Mouse (Mus musculus) heart, adult 2 months (tissue): ENCODE measurements around the gene Fblim1. TPM values are rescaled to one million over a fixed set of nuclear protein-coding genes. Genes with fewer than 3 reads are reported as not detected.
A peak's percentile ranks its signal among the peaks of the same experiment; 100 is the strongest.

Experiments used
- DNase-seq, 2 experiments: peaks; one replicate each; pipeline ENCODE4 v3.0.0; 2021
- H3K27ac ChIP-seq: fragments of 200-600 bp; 2 replicates; pipeline ENCODE4 v1.8.1; 2022
- H3K27me3 ChIP-seq: fragments of 200-500 bp; 2 replicates; pipeline ENCODE4 v1.6.1; 2012; ENCODE audit warnings: mild to moderate bottlenecking, low read length, inconsistent platforms, mixed read lengths; ENCODE audit not compliant: control insufficient read depth, insufficient read depth
- H3K36me3 ChIP-seq: fragments of 200-500 bp; 2 replicates; pipeline ENCODE4 v1.6.1; 2012; ENCODE audit warnings: low read length, inconsistent platforms; ENCODE audit not compliant: control insufficient read depth, insufficient read depth
- H3K4me1 ChIP-seq: fragments of 200-500 bp; 2 replicates; pipeline ENCODE4 v1.6.1; 2011; ENCODE audit warnings: low read length; ENCODE audit not compliant: control insufficient read depth, insufficient read depth
- H3K4me3 ChIP-seq: fragments of 200-600 bp; 2 replicates; pipeline ENCODE4 v1.8.1; 2022
- H3K79me2 ChIP-seq: fragments of 200-500 bp; replicated peaks from 2 replicates; pipeline ENCODE4 v1.6.1; 2012; ENCODE audit warnings: mild to moderate bottlenecking, inconsistent platforms, low read length, moderate library complexity, mixed read lengths; ENCODE audit not compliant: control insufficient read depth, insufficient read depth
- H3K9ac ChIP-seq: fragments of 200-500 bp; 2 replicates; pipeline ENCODE4 v1.6.1; 2012; ENCODE audit warnings: low read depth, mild to moderate bottlenecking, control low read depth, inconsistent platforms, low read length, mixed read lengths
- CTCF ChIP-seq: fragments of 200-600 bp; IDR thresholded peaks from 2 replicates; pipeline ENCODE4 v1.8.1; 2022; ENCODE audit warnings: antibody characterized with exemption, mild to moderate bottlenecking, moderate library complexity
- EP300 ChIP-seq: fragments of 200-500 bp; IDR thresholded peaks from 2 replicates; pipeline ENCODE4 v1.6.1; 2011; ENCODE audit warnings: low read depth, low read length, control low read depth; ENCODE audit not compliant: insufficient read depth
- POLR2A ChIP-seq: fragments of 200-500 bp; IDR thresholded peaks from 2 replicates; pipeline ENCODE4 v1.6.1; 2011; ENCODE audit warnings: mild to moderate bottlenecking, low read depth, low read length, control low read depth; ENCODE audit not compliant: insufficient read depth
- WGBS: fragments of 180-500 bp; shearing (Covaris S2); methylation state at CpG from one replicate; pipeline ENCODE4 v1.1.7; 2018; 5-methylcytosine and 5-hydroxymethylcytosine counted together
- intact Hi-C: fragments of 180-260 bp; cut with DNase I; formaldehyde crosslinking; loops from one replicate; pipeline ENCODE4 v1.15.1; 2025
- polyA plus RNA-seq: library from polyadenylated mRNA; depleted of rRNA; stranded (reverse); fragments of >200 nt; gene quantifications from 2 replicates; pipeline ENCODE4 v1.2.3, GENCODE M21; 2012
- total RNA-seq, 2 experiments: library from RNA; stranded (reverse); gene quantifications; 2 replicates each; pipeline ENCODE4 v1.2.3; 2021

Fblim1 gene
- total and polyA plus RNA-seq, 3 experiments = 236 to 297 (median 263) TPM

- Histone ChIP-seq H3K4me3 (no peak overlapping the region), H3K36me3 (no peaks in the 10 kb centered on the region), H3K4me1 (0 out of 2 replicates have a peak, but pooled peaks cover 2% of the 10 kb centered on the region), H3K79me2 (no peaks in the 10 kb centered on the region), H3K9ac (no peak overlapping the region), H3K27ac (peak overlapping the region; percentile 93), H3K27me3 (no peaks in the 10 kb centered on the region)
- TF ChIP-seq POLR2A = no peak
- TF ChIP-seq EP300 = no peak
- TF ChIP-seq CTCF = no peak
- 48% methylated on average over 8 of the region's 8 CpGs for WGBS
- DNase-seq = peak in 1 of 2 experiments; percentile 24
- intact Hi-C loops = loop anchor here (2.0 kb wide), 1 partner anchor 17 kb away; no protein-coding TSS in a partner anchor
These were observed 18.2 kb upstream of the Fblim1 start for GRCm38 (mm10) chr4:141624134-141624533.

DNA sequence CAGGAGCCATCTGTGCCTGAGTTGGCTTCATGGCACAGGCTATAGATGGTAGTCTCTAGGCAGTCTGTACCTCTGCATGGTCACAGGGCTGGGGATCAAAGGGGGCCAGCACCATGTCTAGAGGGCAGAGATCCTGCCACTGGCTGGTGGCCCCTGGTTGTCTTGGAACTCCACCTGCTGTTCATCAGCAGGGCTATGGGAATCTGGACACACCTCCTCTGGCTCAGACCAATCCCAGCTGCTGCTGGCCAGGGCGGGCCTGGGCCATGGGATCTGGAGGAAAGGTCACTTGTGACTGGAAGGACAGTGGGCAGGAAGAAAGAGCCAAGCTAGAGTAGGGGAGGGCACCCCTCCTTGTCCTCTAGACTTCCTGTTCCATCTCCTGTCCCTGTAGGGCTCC lies 17.8 kb upstream of the Fblim1 start, which contains the start of gene Slc25a34:
Slc25a34 (minus strand) TSS at position 156 of the 400 bp plus-strand sequence.
- Histone ChIP-seq H3K36me3 (no peaks in the 10 kb centered on the region), H3K27ac (peak within 1 kb of the TSS; percentile 93), H3K9ac (peak within 1 kb of the TSS; percentile 65), H3K4me3 (peak within 1 kb of the TSS; percentile 55), H3K27me3 (no peaks in the 10 kb centered on the region), H3K4me1 (peaks cover 3% of the 10 kb centered on the region), H3K79me2 (no peaks in the 10 kb centered on the region)
- 0% methylated on average over 1 of the region's 1 CpGs for WGBS
- peak; percentile 73 to 88 for DNase-seq
- TF ChIP-seq POLR2A = peak; percentile 94
- peak; percentile 14; the same call in 1 of the 2 replicates for TF ChIP-seq CTCF
- TF ChIP-seq EP300 = peak; percentile 96
- intact Hi-C loops = loop anchor here (2.0 kb wide), 1 partner anchor 17 kb away; no protein-coding TSS in a partner anchor

- no peaks in the 10 kb centered on the region for H3K27me3 ChIP-seq
- peak overlapping the region; percentile 93 for H3K27ac ChIP-seq
- H3K4me3 ChIP-seq = peak overlapping the region; percentile 55
- peak overlapping the region; percentile 65 for H3K9ac ChIP-seq
- TF ChIP-seq EP300 (no peak), POLR2A (no peak), CTCF (no peak)
- intact Hi-C loops = no loop called here
- DNase-seq = no peak
- H3K4me1 ChIP-seq = peaks cover 3% of the 10 kb centered on the region
- no peaks in the 10 kb centered on the region for H3K36me3 ChIP-seq
- no peaks in the 10 kb centered on the region for H3K79me2 ChIP-seq
- WGBS = 68% methylated on average over 11 of the region's 11 CpGs
These were observed 17.1 kb upstream of the Fblim1 start for GRCm38 (mm10) chr4:141623037-141623436.

GRCm38 (mm10) chr4:141622580-141622979 lies 16.7 kb upstream of the Fblim1 start:
- intact Hi-C loops = no loop called here
- peak in 1 of 2 experiments; percentile 16 for DNase-seq

DNA sequence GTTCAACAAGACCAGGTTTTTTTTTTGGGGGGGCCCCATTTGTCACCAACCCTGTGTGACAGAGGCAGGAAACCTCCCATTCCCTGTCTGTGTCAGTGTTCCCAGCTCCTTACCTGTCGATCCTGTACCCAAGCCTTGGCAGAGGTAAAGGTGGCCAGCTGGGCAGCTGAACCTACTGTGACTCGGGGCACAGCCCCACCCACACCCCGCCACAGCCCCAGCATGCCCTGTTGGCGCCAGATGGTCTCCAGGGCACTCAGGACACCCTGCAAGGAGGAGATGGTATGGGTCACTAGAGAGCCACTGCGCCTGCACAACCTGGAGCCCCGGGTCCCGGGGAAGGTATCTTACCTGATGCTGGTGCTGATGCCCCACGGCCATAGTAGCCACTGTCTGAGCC lies 16.2 kb upstream of the Fblim1 start:
- Histone ChIP-seq H3K4me3 (peak overlapping the region; percentile 55), H3K27me3 (no peaks in the 10 kb centered on the region), H3K27ac (peak overlapping the region; percentile 93), H3K79me2 (no peaks in the 10 kb centered on the region), H3K4me1 (peaks cover 3% of the 10 kb centered on the region), H3K36me3 (no peaks in the 10 kb centered on the region), H3K9ac (peak overlapping the region; percentile 35)
- WGBS = 66% methylated on average over 8 of the region's 8 CpGs
- no peak for TF ChIP-seq POLR2A
- no peak for TF ChIP-seq EP300
- TF ChIP-seq CTCF = no peak
- peak in 1 of 2 experiments; percentile 39 for DNase-seq
- intact Hi-C loops = no loop called here

More at GRCm38 (mm10) chr4:141622580-141622979, 16.7 kb upstream of the Fblim1 start:
- Histone ChIP-seq H3K79me2 (no peaks in the 10 kb centered on the region), H3K36me3 (no peaks in the 10 kb centered on the region), H3K4me3 (peak overlapping the region; percentile 55), H3K9ac (peak overlapping the region; percentile 65), H3K4me1 (peaks cover 3% of the 10 kb centered on the region), H3K27ac (peak overlapping the region; percentile 93), H3K27me3 (no peaks in the 10 kb centered on the region)
- 45% methylated on average over 5 of the region's 5 CpGs for WGBS
- no peak for TF ChIP-seq EP300

DNA sequence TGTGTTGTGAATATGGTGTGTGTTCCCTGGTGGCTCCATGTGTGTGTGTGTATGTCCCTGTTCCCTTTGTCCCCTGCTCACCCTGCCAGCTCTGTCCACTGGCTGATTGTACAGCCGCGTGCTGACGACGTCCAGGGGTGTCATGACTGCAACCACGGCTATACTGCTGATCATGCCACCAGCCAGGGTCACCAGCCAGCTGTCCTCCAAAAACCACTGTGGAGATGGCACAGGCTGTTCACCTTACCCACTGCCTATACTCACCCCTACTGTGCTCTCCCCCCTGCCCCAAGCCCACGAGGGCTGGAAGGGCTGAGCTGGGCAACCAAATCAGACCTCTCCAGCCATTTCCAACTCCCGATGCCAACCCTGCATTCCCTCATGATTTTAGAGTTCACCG lies 15.4 kb upstream of the Fblim1 start:
- Histone ChIP-seq H3K79me2 (no peaks in the 10 kb centered on the region), H3K9ac (no peak overlapping the region), H3K4me1 (peaks cover 3% of the 10 kb centered on the region), H3K27me3 (no peaks in the 10 kb centered on the region), H3K4me3 (no peak overlapping the region), H3K27ac (no peak overlapping the region), H3K36me3 (no peaks in the 10 kb centered on the region)
- intact Hi-C loops = no loop called here
- TF ChIP-seq POLR2A = no peak
- TF ChIP-seq EP300 = no peak
- TF ChIP-seq CTCF = no peak
- WGBS = 61% methylated on average over 8 of the region's 8 CpGs
- peak in 1 of 2 experiments; percentile 17 for DNase-seq
